Mouse (Mus musculus): ENCODE results near the gene Smg5.

DNA sequence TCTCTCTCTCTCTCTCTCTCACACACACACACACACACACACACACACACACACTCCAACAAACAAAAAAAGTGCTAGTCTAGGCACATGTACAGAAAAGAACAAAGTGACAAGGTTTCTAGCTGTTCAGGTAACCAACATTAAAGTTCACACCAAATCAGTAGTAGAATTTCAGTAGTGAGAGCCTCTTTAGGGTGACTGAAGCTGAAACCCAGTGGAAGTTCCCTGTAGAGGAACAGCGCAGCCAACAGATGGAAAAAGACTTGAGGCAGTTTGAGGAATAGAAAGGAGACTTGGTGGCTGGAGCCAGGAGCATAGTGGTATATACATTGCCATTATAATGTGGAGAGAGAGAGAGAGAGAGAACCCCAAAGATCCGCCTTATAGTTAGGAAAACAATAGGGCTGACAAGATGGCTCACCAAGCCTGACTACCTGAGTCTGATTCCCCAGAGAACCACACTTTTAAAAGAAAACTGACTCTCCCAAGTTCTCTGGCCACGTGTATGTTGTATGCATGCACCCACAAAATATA is 1.1 kb upstream of the Smg5 start:
- TF ChIP-seq ZC3H11A (IDR thresholded peaks at IDR 0.05; ENCODE audit: borderline replicate concordance, low read depth, low read length): no peak
- no peak for TF ChIP-seq ZNF384 (IDR thresholded peaks at IDR 0.05; ENCODE audit: low read depth, low read length)

All from ES-E14 (cell line).